Mouse (Mus musculus) heart, embryonic 12.5 days (tissue): ENCODE data around the gene 1700013G24Rik. TPM values are rescaled to one million over a fixed set of nuclear protein-coding genes. Genes with fewer than 3 reads are reported as not detected.

Source experiments
- ATAC-seq: fragments of 200-750 bp; cut with Nextera tagmentation; 2 replicates; pipeline ENCODE4 v1.8.0; 2017; ENCODE audit warnings: moderate TSS enrichment, moderate library complexity; ENCODE audit not compliant: insufficient number of reproducible peaks, low FRiP score
- H3K27ac ChIP-seq: fragments of 300-500 bp; sonication (generic); 2 replicates; pipeline ENCODE4 v1.5.1; 2016; ENCODE audit warnings: mild to moderate bottlenecking, moderate library complexity; ENCODE audit not compliant: poor library complexity, severe bottlenecking
- H3K27me3 ChIP-seq: fragments of 300-500 bp; sonication (generic); replicated peaks from 2 replicates; pipeline ENCODE4 v1.6.1; 2016; ENCODE audit warnings: mild to moderate bottlenecking, moderate library complexity
- H3K36me3 ChIP-seq: fragments of 300-500 bp; sonication (generic); 2 replicates; pipeline ENCODE4 v1.6.1; 2016; ENCODE audit warnings: mild to moderate bottlenecking, moderate library complexity
- H3K4me1 ChIP-seq: fragments of 300-500 bp; sonication (generic); replicated peaks from 2 replicates; pipeline ENCODE4 v1.6.1; 2016; ENCODE audit warnings: mild to moderate bottlenecking
- H3K4me2 ChIP-seq: fragments of 300-500 bp; sonication (generic); 2 replicates; pipeline ENCODE4 v1.6.1; 2016; ENCODE audit warnings: mild to moderate bottlenecking, moderate library complexity
- H3K4me3 ChIP-seq: fragments of 300-500 bp; sonication (generic); 2 replicates; pipeline ENCODE4 v1.5.1; 2016; ENCODE audit warnings: mild to moderate bottlenecking
- H3K9ac ChIP-seq: fragments of 300-500 bp; sonication (generic); 2 replicates; pipeline ENCODE4 v1.6.1; 2016; ENCODE audit warnings: mild to moderate bottlenecking, moderate library complexity
- H3K9me3 ChIP-seq: fragments of 300-500 bp; sonication (generic); replicated peaks from 2 replicates; pipeline ENCODE4 v1.6.1; 2016; ENCODE audit warnings: mild to moderate bottlenecking, moderate library complexity
- WGBS: fragments of 180-500 bp; shearing (Covaris S2); methylation state at CpG from one replicate; pipeline ENCODE4 v1.1.7; 2016; 5-methylcytosine and 5-hydroxymethylcytosine counted together
- polyA plus RNA-seq: library from polyadenylated mRNA; unstranded; fragments of >200 nt; fragmentation: Nextera tagmentation; extraction: Ambion mirVana; gene quantifications from 2 replicates; pipeline ENCODE4 v1.2.1, GENCODE M21; 2016

Gene 1700013G24Rik
- polyA plus RNA-seq, 1 experiment from 2014 or later, result not detected

GRCm38 (mm10) chr4:137469081-137469844 lies 16.2 kb downstream of the 1700013G24Rik start:
- Histone ChIP-seq H3K4me3 (peak overlapping the region; percentile 88), H3K36me3 (peaks cover 5% of the 10 kb centered on the region), H3K9ac (peak overlapping the region; percentile 99), H3K27ac (peak overlapping the region; percentile 93), H3K4me2 (peak overlapping the region; percentile 95), H3K27me3 (no peaks in the 10 kb centered on the region), H3K9me3 (no peaks in the 10 kb centered on the region), H3K4me1 (peaks cover 77% of the 10 kb centered on the region)
- WGBS, result 2% methylated on average over 20 of the region's 20 CpGs
- 0 out of 2 replicates have a peak, but pooled peaks have one; percentile 0 for ATAC-seq

- H3K4me2 ChIP-seq, result peak overlapping the region; percentile 95
- H3K4me1 ChIP-seq, result peaks cover 77% of the 10 kb centered on the region
- peak overlapping the region; percentile 93 for H3K27ac ChIP-seq
- 21% methylated on average over 15 of the region's 15 CpGs for WGBS
- peak overlapping the region; percentile 88 for H3K4me3 ChIP-seq
- no peak for ATAC-seq
- H3K36me3 ChIP-seq, result peaks cover 8% of the 10 kb centered on the region
- H3K9me3 ChIP-seq, result no peaks in the 10 kb centered on the region
- H3K27me3 ChIP-seq, result no peaks in the 10 kb centered on the region
- peak overlapping the region; percentile 99 for H3K9ac ChIP-seq
Observed at GRCm38 (mm10) chr4:137469845-137470692, 17.0 kb downstream of the 1700013G24Rik start.

- WGBS, result 24% methylated on average over 9 of the region's 9 CpGs
- no peak for ATAC-seq
- H3K9ac ChIP-seq, result peak overlapping the region; percentile 99
- no peaks in the 10 kb centered on the region for H3K9me3 ChIP-seq
- H3K4me3 ChIP-seq, result peak overlapping the region; percentile 88
- H3K4me1 ChIP-seq, result peaks cover 79% of the 10 kb centered on the region
- peaks cover 10% of the 10 kb centered on the region for H3K36me3 ChIP-seq
- peak overlapping the region; percentile 95 for H3K4me2 ChIP-seq
- H3K27me3 ChIP-seq, result no peaks in the 10 kb centered on the region
- peak overlapping the region; percentile 93 for H3K27ac ChIP-seq
Observed at GRCm38 (mm10) chr4:137470701-137471317, 17.7 kb downstream of the 1700013G24Rik start.

- Histone ChIP-seq H3K4me3 (peak overlapping the region; percentile 88), H3K9me3 (no peaks in the 10 kb centered on the region), H3K27ac (peak overlapping the region; percentile 93), H3K36me3 (peaks cover 10% of the 10 kb centered on the region), H3K9ac (peak overlapping the region; percentile 99), H3K27me3 (no peaks in the 10 kb centered on the region), H3K4me1 (peaks cover 83% of the 10 kb centered on the region), H3K4me2 (peak overlapping the region; percentile 95)
- no peak for ATAC-seq
- 35% methylated on average over 8 of the region's 8 CpGs for WGBS
Observed at GRCm38 (mm10) chr4:137471326-137471725, 18.2 kb downstream of the 1700013G24Rik start.

GRCm38 (mm10) chr4:137473240-137473639 lies 20.2 kb downstream of the 1700013G24Rik start:
- Histone ChIP-seq H3K4me2 (peak overlapping the region; percentile 63), H3K27ac (peak overlapping the region; percentile 92), H3K9me3 (no peaks in the 10 kb centered on the region), H3K4me3 (peak overlapping the region; percentile 10; the same call in 1 of the 2 replicates), H3K9ac (peak overlapping the region; percentile 64), H3K27me3 (no peaks in the 10 kb centered on the region), H3K4me1 (peaks cover 85% of the 10 kb centered on the region), H3K36me3 (peaks cover 10% of the 10 kb centered on the region)
- no peak for ATAC-seq
- WGBS, result 60% methylated on average over 8 of the region's 8 CpGs

GRCm38 (mm10) chr4:137473701-137474388 lies 20.8 kb downstream of the 1700013G24Rik start:
- no peaks in the 10 kb centered on the region for H3K27me3 ChIP-seq
- H3K4me3 ChIP-seq, result peak overlapping the region; percentile 10; the same call in 1 of the 2 replicates
- ATAC-seq, result no peak
- peak overlapping the region; percentile 92 for H3K27ac ChIP-seq
- WGBS, result 24% methylated on average over 18 of the region's 18 CpGs
- H3K9ac ChIP-seq, result peak overlapping the region; percentile 64
- H3K9me3 ChIP-seq, result no peaks in the 10 kb centered on the region
- peaks cover 10% of the 10 kb centered on the region for H3K36me3 ChIP-seq
- H3K4me2 ChIP-seq, result peak overlapping the region; percentile 63
- H3K4me1 ChIP-seq, result peaks cover 90% of the 10 kb centered on the region

GRCm38 (mm10) chr4:137474694-137475093 lies 21.6 kb downstream of the 1700013G24Rik start:
- ATAC-seq, result no peak
- no peaks in the 10 kb centered on the region for H3K27me3 ChIP-seq
- peak overlapping the region; percentile 63 for H3K4me2 ChIP-seq
- peak overlapping the region; percentile 39; the same call in 1 of the 2 replicates for H3K9ac ChIP-seq
- 54% methylated on average over 7 of the region's 7 CpGs for WGBS
- H3K36me3 ChIP-seq, result peaks cover 10% of the 10 kb centered on the region
- peaks cover 97% of the 10 kb centered on the region for H3K4me1 ChIP-seq
- no peaks in the 10 kb centered on the region for H3K9me3 ChIP-seq
- H3K4me3 ChIP-seq, result no peak overlapping the region
- peak overlapping the region; percentile 92 for H3K27ac ChIP-seq

GRCm38 (mm10) chr4:137475271-137476050 lies 22.4 kb downstream of the 1700013G24Rik start:
- peak overlapping the region; percentile 92 for H3K27ac ChIP-seq

GRCm38 (mm10) chr4:137476065-137476760 lies 23.1 kb downstream of the 1700013G24Rik start:
- Histone ChIP-seq H3K4me1 (peaks cover 97% of the 10 kb centered on the region), H3K27me3 (no peaks in the 10 kb centered on the region), H3K4me3 (peak overlapping the region; percentile 29), H3K9me3 (no peaks in the 10 kb centered on the region), H3K9ac (peak overlapping the region; percentile 62), H3K4me2 (peak overlapping the region; percentile 63), H3K27ac (peak overlapping the region; percentile 92), H3K36me3 (peaks cover 10% of the 10 kb centered on the region; the same call in 1 of the 2 replicates)
- 15% methylated on average over 10 of the region's 10 CpGs for WGBS
- ATAC-seq, result peak; percentile 8; the same call in 1 of the 2 replicates

More at GRCm38 (mm10) chr4:137475271-137476050, 22.4 kb downstream of the 1700013G24Rik start:
- no peak for ATAC-seq
- Histone ChIP-seq H3K4me3 (no peak overlapping the region), H3K9me3 (no peaks in the 10 kb centered on the region), H3K4me2 (peak overlapping the region; percentile 63), H3K36me3 (peaks cover 10% of the 10 kb centered on the region), H3K9ac (peak overlapping the region; percentile 62; the same call in 1 of the 2 replicates), H3K4me1 (peaks cover 97% of the 10 kb centered on the region), H3K27me3 (no peaks in the 10 kb centered on the region)
- 61% methylated on average over 13 of the region's 13 CpGs for WGBS
